Mouse (Mus musculus): ENCODE results near the gene Atrnl1. TPM values are rescaled to one million over a fixed set of nuclear protein-coding genes. Genes with fewer than 3 reads are reported as not detected.

The Atrnl1 gene
- polyA plus RNA-seq, 1 experiment, result 4.2 TPM

GRCm38 (mm10) chr19:57823446-57823845, 212.6 kb downstream of the Atrnl1 start:
- WGBS, result 87% methylated on average over 4 of the region's 4 CpGs

DNA sequence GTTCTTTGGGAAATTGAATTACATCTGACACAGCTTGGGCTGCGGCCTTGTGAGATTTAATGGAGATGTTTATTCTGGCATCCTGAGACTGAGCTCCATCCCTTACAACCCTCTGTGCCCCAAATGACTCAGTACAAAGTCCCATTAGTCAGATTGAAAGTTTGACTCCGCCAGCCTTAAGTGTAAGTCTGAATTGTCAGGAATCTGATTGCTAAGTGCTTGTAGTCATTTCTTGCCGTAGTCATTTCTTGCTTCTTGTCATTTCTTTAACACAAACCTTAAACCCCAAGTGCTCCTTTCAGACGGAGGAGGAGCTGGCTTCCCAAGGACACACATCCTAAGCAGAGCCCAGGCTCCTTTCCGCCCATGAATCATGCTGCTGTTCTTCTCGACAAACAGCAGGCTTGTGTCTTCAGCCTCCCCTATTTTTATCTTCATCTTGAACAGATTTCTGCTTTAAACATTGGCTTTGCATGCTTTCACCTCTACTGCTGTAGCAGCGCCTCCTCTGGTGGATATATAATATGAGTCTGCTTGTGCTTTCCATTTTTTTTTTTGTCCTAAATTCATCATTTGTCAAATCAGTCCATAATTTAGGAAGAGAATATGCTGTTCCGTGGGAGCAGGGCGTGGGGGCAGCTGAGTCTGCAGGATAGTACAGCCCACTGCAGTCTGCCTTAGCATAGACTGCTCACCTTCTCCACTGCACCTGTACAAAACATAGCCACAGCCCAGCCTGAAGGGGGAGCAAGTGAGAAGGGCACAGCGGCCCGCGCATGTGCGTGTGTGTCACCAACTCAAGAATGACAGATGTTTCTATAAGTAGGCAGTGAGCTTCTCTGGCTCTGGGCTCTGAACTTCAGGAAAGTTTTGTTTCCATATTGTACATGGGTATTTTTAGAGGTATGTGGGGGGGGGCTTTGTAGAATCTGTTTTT, 214.7 kb downstream of the Atrnl1 start:
- no peak for TF ChIP-seq POLR2A (IDR thresholded peaks at IDR 0.05; ENCODE audit: borderline replicate concordance, control insufficient read depth, low read depth, low read length)
- TF ChIP-seq CTCF (IDR thresholded peaks at IDR 0.05; ENCODE audit: control insufficient read depth, insufficient read depth, low read length), result no peak
- WGBS, result 88% methylated on average over 13 of the region's 13 CpGs
- H3K4me1 ChIP-seq (ENCODE audit: control insufficient read depth, insufficient read depth, low read length), result no peaks in the 10 kb centered on the region
- H3K27ac ChIP-seq (ENCODE audit: control insufficient read depth, insufficient read depth, low read depth, low read length, poor library complexity), result no peak overlapping the region
- H3K4me3 ChIP-seq (replicated peaks; ENCODE audit: control insufficient read depth, low read depth, low read length), result no peak overlapping the region

More at GRCm38 (mm10) chr19:57823446-57823845, 212.6 kb downstream of the Atrnl1 start:
- Histone ChIP-seq H3K4me3 (replicated peaks; ENCODE audit: control insufficient read depth, low read depth, low read length) (no peak overlapping the region), H3K27ac (ENCODE audit: control insufficient read depth, insufficient read depth, low read depth, low read length, poor library complexity) (no peak overlapping the region), H3K4me1 (ENCODE audit: control insufficient read depth, insufficient read depth, low read length) (no peaks in the 10 kb centered on the region)
- no peak for TF ChIP-seq POLR2A (IDR thresholded peaks at IDR 0.05; ENCODE audit: borderline replicate concordance, control insufficient read depth, low read depth, low read length)
- no peak for TF ChIP-seq CTCF (IDR thresholded peaks at IDR 0.05; ENCODE audit: control insufficient read depth, insufficient read depth, low read length)

DNA sequence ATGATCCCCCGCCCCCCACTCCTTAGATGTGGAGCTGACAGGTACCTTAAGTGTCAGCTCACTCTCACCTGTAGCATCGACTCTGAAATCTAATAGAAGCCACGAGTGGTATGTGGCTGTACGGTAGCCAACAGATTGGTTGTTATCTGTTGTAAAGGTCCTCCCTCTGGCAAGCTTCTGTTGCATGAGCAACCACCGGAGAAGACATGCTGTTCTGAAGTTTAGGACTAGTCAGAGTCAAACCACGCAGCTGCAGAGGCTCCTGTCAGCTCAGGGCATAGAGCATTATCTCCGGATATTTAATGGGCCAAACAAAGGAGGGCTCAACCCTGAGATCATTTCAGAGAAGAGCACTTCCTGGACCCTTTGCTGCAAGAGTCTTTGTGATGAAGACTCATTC, 222.2 kb downstream of the Atrnl1 start:
- Histone ChIP-seq H3K27ac (ENCODE audit: control insufficient read depth, insufficient read depth, low read depth, low read length, poor library complexity) (no peak overlapping the region), H3K4me3 (replicated peaks; ENCODE audit: control insufficient read depth, low read depth, low read length) (no peak overlapping the region), H3K4me1 (ENCODE audit: control insufficient read depth, insufficient read depth, low read length) (no peaks in the 10 kb centered on the region)
- 81% methylated on average over 7 of the region's 7 CpGs for WGBS
- no peak for TF ChIP-seq CTCF (IDR thresholded peaks at IDR 0.05; ENCODE audit: control insufficient read depth, insufficient read depth, low read length)
- TF ChIP-seq POLR2A (IDR thresholded peaks at IDR 0.05; ENCODE audit: borderline replicate concordance, control insufficient read depth, low read depth, low read length), result no peak

GRCm38 (mm10) chr19:57837882-57838281, 227.0 kb downstream of the Atrnl1 start:
- 91% methylated on average over 6 of the region's 6 CpGs for WGBS
- Histone ChIP-seq H3K4me3 (replicated peaks; ENCODE audit: control insufficient read depth, low read depth, low read length) (no peak overlapping the region), H3K27ac (ENCODE audit: control insufficient read depth, insufficient read depth, low read depth, low read length, poor library complexity) (no peak overlapping the region), H3K4me1 (ENCODE audit: control insufficient read depth, insufficient read depth, low read length) (no peaks in the 10 kb centered on the region)
- TF ChIP-seq CTCF (IDR thresholded peaks at IDR 0.05; ENCODE audit: control insufficient read depth, insufficient read depth, low read length), result no peak
- TF ChIP-seq POLR2A (IDR thresholded peaks at IDR 0.05; ENCODE audit: borderline replicate concordance, control insufficient read depth, low read depth, low read length), result no peak

GRCm38 (mm10) chr19:57838546-57838945, 227.7 kb downstream of the Atrnl1 start:
- WGBS, result 83% methylated on average over 9 of the region's 9 CpGs
- H3K4me3 ChIP-seq (replicated peaks; ENCODE audit: control insufficient read depth, low read depth, low read length), result no peak overlapping the region
- TF ChIP-seq POLR2A (IDR thresholded peaks at IDR 0.05; ENCODE audit: borderline replicate concordance, control insufficient read depth, low read depth, low read length) (no peak), CTCF (IDR thresholded peaks at IDR 0.05; ENCODE audit: control insufficient read depth, insufficient read depth, low read length) (no peak)
- no peak overlapping the region for H3K27ac ChIP-seq (ENCODE audit: control insufficient read depth, insufficient read depth, low read depth, low read length, poor library complexity)
- no peaks in the 10 kb centered on the region for H3K4me1 ChIP-seq (ENCODE audit: control insufficient read depth, insufficient read depth, low read length)

DNA sequence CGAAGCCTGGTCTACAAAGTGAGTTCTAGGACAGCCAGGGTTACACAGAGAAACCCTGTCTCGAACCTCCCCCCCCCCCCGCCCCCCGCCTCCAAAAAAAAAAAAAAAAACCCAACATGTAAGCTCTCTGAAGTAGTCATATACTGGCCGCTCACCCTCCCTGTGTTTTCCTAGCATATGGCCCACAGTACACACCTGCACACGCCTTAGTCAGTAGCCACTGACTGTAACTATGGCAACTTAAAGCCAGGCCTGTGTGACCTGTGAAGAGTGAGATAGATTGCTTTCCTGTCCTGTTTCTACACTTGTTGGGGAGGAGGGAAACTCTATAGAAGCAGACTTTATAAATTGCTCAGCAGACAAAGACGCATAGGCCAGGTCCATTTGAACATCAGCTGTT, 239.1 kb downstream of the Atrnl1 start:
- WGBS, result 80% methylated on average over 7 of the region's 7 CpGs
- Histone ChIP-seq H3K27ac (ENCODE audit: control insufficient read depth, insufficient read depth, low read depth, low read length, poor library complexity) (no peak overlapping the region), H3K4me3 (replicated peaks; ENCODE audit: control insufficient read depth, low read depth, low read length) (no peak overlapping the region), H3K4me1 (ENCODE audit: control insufficient read depth, insufficient read depth, low read length) (no peaks in the 10 kb centered on the region)
- TF ChIP-seq POLR2A (IDR thresholded peaks at IDR 0.05; ENCODE audit: borderline replicate concordance, control insufficient read depth, low read depth, low read length) (no peak), CTCF (IDR thresholded peaks at IDR 0.05; ENCODE audit: control insufficient read depth, insufficient read depth, low read length) (no peak)

- H3K4me1 ChIP-seq (ENCODE audit: control insufficient read depth, insufficient read depth, low read length), result no peaks in the 10 kb centered on the region
- no peak overlapping the region for H3K27ac ChIP-seq (ENCODE audit: control insufficient read depth, insufficient read depth, low read depth, low read length, poor library complexity)
- TF ChIP-seq POLR2A (IDR thresholded peaks at IDR 0.05; ENCODE audit: borderline replicate concordance, control insufficient read depth, low read depth, low read length) (no peak), CTCF (IDR thresholded peaks at IDR 0.05; ENCODE audit: control insufficient read depth, insufficient read depth, low read length) (no peak)
- WGBS, result 89% methylated on average over 4 of the region's 4 CpGs
- H3K4me3 ChIP-seq (replicated peaks; ENCODE audit: control insufficient read depth, low read depth, low read length), result no peak overlapping the region
These were observed 257.5 kb downstream of the Atrnl1 start for GRCm38 (mm10) chr19:57868350-57868749.

- Histone ChIP-seq H3K4me1 (ENCODE audit: control insufficient read depth, insufficient read depth, low read length) (no peaks in the 10 kb centered on the region), H3K27ac (ENCODE audit: control insufficient read depth, insufficient read depth, low read depth, low read length, poor library complexity) (no peak overlapping the region), H3K4me3 (replicated peaks; ENCODE audit: control insufficient read depth, low read depth, low read length) (no peak overlapping the region)
- WGBS, result 92% methylated on average over 13 of the region's 13 CpGs
- TF ChIP-seq POLR2A (IDR thresholded peaks at IDR 0.05; ENCODE audit: borderline replicate concordance, control insufficient read depth, low read depth, low read length) (no peak), CTCF (IDR thresholded peaks at IDR 0.05; ENCODE audit: control insufficient read depth, insufficient read depth, low read length) (no peak)
These were observed 260.0 kb downstream of the Atrnl1 start for GRCm38 (mm10) chr19:57870871-57871270.

Data from bone marrow, adult 2 months (tissue).